Mouse (Mus musculus): Measurements from ENCODE around the gene Akr1e1. TPM values are rescaled to one million over a fixed set of nuclear protein-coding genes. Genes with fewer than 3 reads are reported as not detected.

The Akr1e1 gene
- polyA plus RNA-seq (2015; fragmentation: Illumina TruSeq; extraction: RNeasy Lipid Tissue Mini Kit (QIAGEN cat#74804); ENCODE audit: insufficient read depth, low read depth, low replicate concordance) = 5.8 TPM

GRCm38 (mm10) chr13:4608961-4609409, at the start of gene Akr1e1:
Akr1e1 (minus strand) TSS chr13:4609174.

GRCm38 (mm10) chr13:4573871-4574270, 35.1 kb downstream of the Akr1e1 start, which contains the start of gene Akr1c21:
Akr1c21 (plus strand) TSS chr13:4574075.

Other genes starting within 250 kb of the Akr1e1 start
- not detected for gene Akr1c6, start 174.9 kb downstream of the Akr1e1 start, polyA plus RNA-seq (2015; fragmentation: Illumina TruSeq; extraction: RNeasy Lipid Tissue Mini Kit (QIAGEN cat#74804); ENCODE audit: insufficient read depth, low read depth, low replicate concordance)
- not detected for gene Akr1c20, start 85.8 kb downstream of the Akr1e1 start, polyA plus RNA-seq (2015; fragmentation: Illumina TruSeq; extraction: RNeasy Lipid Tissue Mini Kit (QIAGEN cat#74804); ENCODE audit: insufficient read depth, low read depth, low replicate concordance)
- not detected for gene Akr1c21, start 35.1 kb downstream of the Akr1e1 start, polyA plus RNA-seq (2015; fragmentation: Illumina TruSeq; extraction: RNeasy Lipid Tissue Mini Kit (QIAGEN cat#74804); ENCODE audit: insufficient read depth, low read depth, low replicate concordance)